Mouse (Mus musculus) retina, embryonic 14.5 days (tissue): ENCODE measurements around the gene Tssc4.

ENCODE experiments used
- DNase-seq: peaks from one replicate; pipeline ENCODE4 v3.0.0-alpha.2; 2015; ENCODE audit warnings: low spot score

Tssc4 gene

DNA sequence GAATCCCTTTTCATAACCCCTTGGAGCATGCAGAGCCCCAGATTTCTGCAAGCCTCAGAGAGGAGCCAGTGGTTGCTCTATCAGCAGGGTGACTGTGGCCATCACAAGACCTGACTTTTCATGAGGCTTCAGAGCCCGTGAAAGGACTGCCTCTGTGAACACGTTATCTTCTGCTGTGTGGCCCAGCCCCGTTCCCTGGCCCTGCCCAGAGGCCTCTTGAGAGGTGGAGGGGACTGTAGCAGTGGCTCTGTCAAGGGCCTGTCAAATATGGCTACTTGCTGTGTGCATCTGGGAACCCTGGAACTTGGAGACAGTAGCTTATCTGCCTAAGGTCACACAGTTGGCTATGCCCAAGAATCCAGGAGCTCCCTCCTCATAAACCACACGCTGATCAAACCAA lies 42.7 kb downstream of the Tssc4 start:
- no peak for DNase-seq

DNA sequence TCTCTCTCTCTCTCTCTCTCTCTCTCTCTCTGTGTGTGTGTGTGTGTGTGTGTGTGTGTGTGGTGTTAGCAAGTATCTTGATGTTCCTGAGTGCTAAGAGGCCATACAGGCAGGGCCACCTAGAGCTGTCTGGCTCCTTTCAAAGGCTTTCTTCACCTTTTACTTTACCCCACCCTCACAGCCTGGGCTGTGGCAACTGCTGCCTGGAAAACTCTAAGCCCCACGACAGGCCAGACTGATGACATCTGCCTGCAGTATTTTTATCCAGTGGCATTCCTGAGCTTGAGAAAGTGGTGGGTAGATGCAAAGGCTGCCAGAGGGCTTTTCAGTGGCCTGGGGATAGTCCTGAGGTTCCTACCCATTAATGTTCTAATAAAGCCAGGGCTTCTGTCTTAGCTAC lies 43.3 kb downstream of the Tssc4 start:
- DNase-seq = no peak

DNA sequence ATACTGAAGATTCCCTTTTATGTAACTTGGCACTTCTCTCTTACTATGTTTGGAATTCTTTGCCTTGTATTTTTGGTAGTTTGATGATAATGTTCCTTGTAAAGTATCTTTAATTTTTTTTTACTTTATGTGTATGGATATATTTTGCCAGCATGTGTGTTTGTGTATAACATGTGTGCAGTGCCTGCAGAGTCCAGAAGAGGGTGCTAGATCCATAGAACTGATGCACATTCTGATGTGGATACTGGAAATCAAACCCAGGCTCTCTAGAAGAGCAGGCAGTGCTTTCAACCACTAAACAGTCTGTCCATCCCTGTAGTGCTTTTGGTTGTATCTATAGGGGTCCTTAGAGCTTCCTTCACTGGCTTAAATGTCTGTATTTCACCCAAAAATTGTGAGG lies 45.7 kb downstream of the Tssc4 start:
- no peak for DNase-seq

DNA sequence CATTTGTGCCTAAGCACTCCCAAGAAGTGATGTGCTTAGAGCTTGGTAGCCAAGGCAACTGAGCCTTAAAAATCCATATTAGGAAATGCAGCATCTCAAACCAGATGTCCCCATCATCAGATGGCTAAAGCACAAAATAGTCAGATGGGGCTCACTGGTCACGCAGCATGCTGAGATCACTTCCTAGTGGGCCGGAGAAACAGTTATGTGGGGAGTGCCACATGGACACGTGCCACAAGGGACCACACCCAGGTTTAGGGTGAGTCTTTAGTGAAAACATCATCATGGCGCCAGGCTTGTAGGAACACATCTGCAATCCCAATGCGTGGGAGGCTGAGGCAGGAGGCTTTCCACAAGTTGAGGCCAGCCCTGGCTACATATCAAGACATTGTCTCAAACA lies 47.5 kb downstream of the Tssc4 start:
- DNase-seq = no peak

DNA sequence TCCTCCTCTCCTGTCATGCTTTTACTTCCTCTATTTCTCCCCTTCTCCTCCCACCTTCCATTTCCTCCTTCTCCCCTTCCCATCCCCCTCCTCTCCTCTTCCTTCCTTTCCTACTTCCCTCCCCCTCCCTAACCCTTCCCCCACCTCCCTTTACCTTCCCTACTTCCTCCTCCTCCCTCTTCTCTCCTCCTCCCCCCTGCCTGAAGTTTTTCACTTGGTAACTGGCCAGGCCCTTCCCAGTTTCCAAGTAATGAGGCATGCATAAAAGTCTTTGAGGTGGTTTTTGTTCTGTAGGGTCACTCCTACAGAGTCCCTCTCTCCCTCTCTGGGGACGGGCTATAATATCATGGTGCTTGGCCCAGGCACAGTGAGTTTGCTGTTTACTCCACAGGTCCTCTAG lies 50.4 kb downstream of the Tssc4 start:
- DNase-seq = no peak

DNA sequence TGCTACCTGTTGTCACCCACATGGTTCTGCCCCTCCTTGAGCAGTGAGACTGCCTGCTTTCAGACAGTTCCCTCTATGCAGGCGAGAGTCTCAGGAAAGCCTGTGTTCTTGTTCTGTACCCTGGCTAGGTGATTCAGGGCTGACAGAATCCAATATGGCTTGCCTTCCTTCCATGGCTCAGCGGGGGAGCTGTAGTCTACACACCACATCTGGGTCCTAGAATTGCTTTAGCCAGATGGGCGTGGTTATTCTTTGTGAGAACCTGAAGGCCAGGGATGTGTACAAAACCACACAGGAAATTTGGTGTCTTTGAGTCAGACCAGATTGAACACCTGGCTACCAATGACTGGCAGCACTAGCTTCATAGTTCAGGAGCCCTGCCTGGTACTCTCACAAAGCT lies 50.8 kb downstream of the Tssc4 start:
- DNase-seq = no peak
